Mouse (Mus musculus): ENCODE measurements at regions not wholly inside any gene's neighbourhood (a gene's known extent, or its start where the extent isn't known, plus 50 kb on each side); places are given as distances from the start of the nearest gene placed in this dataset.
A peak's percentile ranks its signal among the peaks of the same experiment; 100 is the strongest.
"Not testable (repeated sequence)": the region's sequence is repeated elsewhere in the genome, so short reads cannot be mapped to it uniquely, and the experiment has no call there.

GRCm38 (mm10) chr13:96327707-96328106 lies 60.4 kb upstream of the Poc5 start:
- no peak overlapping the region for H3K27ac ChIP-seq (replicated peaks; ENCODE audit: low read depth, low read length)
- no peak for ATAC-seq (ENCODE audit: low read depth)
- H3K4me3 ChIP-seq (ENCODE audit: low read depth, low read length) = no peak overlapping the region
- no peaks in the 10 kb centered on the region for H3K4me1 ChIP-seq (ENCODE audit: control insufficient read depth, insufficient read depth, low read length)
- H3K9ac ChIP-seq (ENCODE audit: low read depth, low read length) = no peak overlapping the region
- H3K9me3 ChIP-seq (ENCODE audit: control insufficient read depth, low read length) = no peaks in the 10 kb centered on the region
- no peak for DNase-seq (ENCODE audit: low spot score)
- H3K4me2 ChIP-seq (ENCODE audit: low read depth, low read length) = no peak overlapping the region
- H3K27me3 ChIP-seq (replicated peaks; ENCODE audit: control insufficient read depth, insufficient read depth, low read length) = no peaks in the 10 kb centered on the region
- no peaks in the 10 kb centered on the region for H3K36me3 ChIP-seq (ENCODE audit: control insufficient read depth, insufficient read depth, low read length)

- Histone ChIP-seq H3K4me2 (ENCODE audit: low read depth, low read length) (no peak overlapping the region), H3K36me3 (ENCODE audit: control insufficient read depth, insufficient read depth, low read length) (no peaks in the 10 kb centered on the region), H3K9ac (ENCODE audit: low read depth, low read length) (no peak overlapping the region), H3K9me3 (ENCODE audit: control insufficient read depth, low read length) (no peaks in the 10 kb centered on the region), H3K4me3 (ENCODE audit: low read depth, low read length) (no peak overlapping the region), H3K4me1 (ENCODE audit: control insufficient read depth, insufficient read depth, low read length) (no peaks in the 10 kb centered on the region), H3K27ac (replicated peaks; ENCODE audit: low read depth, low read length) (no peak overlapping the region), H3K27me3 (replicated peaks; ENCODE audit: control insufficient read depth, insufficient read depth, low read length) (no peaks in the 10 kb centered on the region)
- ATAC-seq (ENCODE audit: low read depth) (peak; percentile 33; the same call in 1 of the 2 replicates), DNase-seq (ENCODE audit: low spot score) (peak; percentile 9)
- 77% methylated on average over 4 of the region's 4 CpGs for WGBS
These were observed 63.5 kb upstream of the Poc5 start for GRCm38 (mm10) chr13:96324636-96325035.

GRCm38 (mm10) chr13:96317161-96317560 lies 70.9 kb upstream of the Poc5 start:
- not testable (repeated sequence) for H3K4me2 ChIP-seq (ENCODE audit: low read depth, low read length); H3K36me3 ChIP-seq (ENCODE audit: control insufficient read depth, insufficient read depth, low read length); ATAC-seq (ENCODE audit: low read depth); H3K9ac ChIP-seq (ENCODE audit: low read depth, low read length); DNase-seq (ENCODE audit: low spot score); H3K4me1 ChIP-seq (ENCODE audit: control insufficient read depth, insufficient read depth, low read length); H3K27ac ChIP-seq (replicated peaks; ENCODE audit: low read depth, low read length); H3K27me3 ChIP-seq (replicated peaks; ENCODE audit: control insufficient read depth, insufficient read depth, low read length); H3K4me3 ChIP-seq (ENCODE audit: low read depth, low read length); H3K9me3 ChIP-seq (ENCODE audit: control insufficient read depth, low read length)
- whole genome bisulfite sequencing = 83% methylated on average over 1 of the region's 1 CpGs

- ATAC-seq (ENCODE audit: low read depth) = no peak
These were observed 74.9 kb upstream of the Poc5 start for GRCm38 (mm10) chr13:96313241-96313640.

GRCm38 (mm10) chr13:96302495-96302894 lies 85.6 kb upstream of the Poc5 start:
- DNase-seq (ENCODE audit: low spot score) = no peak

More at GRCm38 (mm10) chr13:96313241-96313640, 74.9 kb upstream of the Poc5 start:
- 52% methylated on average over 3 of the region's 3 CpGs for WGBS
- no peaks in the 10 kb centered on the region for H3K4me1 ChIP-seq (ENCODE audit: control insufficient read depth, insufficient read depth, low read length)
- H3K27me3 ChIP-seq (replicated peaks; ENCODE audit: control insufficient read depth, insufficient read depth, low read length) = no peaks in the 10 kb centered on the region
- H3K27ac ChIP-seq (replicated peaks; ENCODE audit: low read depth, low read length) = no peak overlapping the region
- no peaks in the 10 kb centered on the region for H3K9me3 ChIP-seq (ENCODE audit: control insufficient read depth, low read length)
- H3K9ac ChIP-seq (ENCODE audit: low read depth, low read length) = no peak overlapping the region
- H3K4me3 ChIP-seq (ENCODE audit: low read depth, low read length) = no peak overlapping the region
- no peaks in the 10 kb centered on the region for H3K36me3 ChIP-seq (ENCODE audit: control insufficient read depth, insufficient read depth, low read length)
- no peak for DNase-seq (ENCODE audit: low spot score)
- no peak overlapping the region for H3K4me2 ChIP-seq (ENCODE audit: low read depth, low read length)

GRCm38 (mm10) chr13:96287797-96288196 lies 100.3 kb upstream of the Poc5 start:
- WGBS = 51% methylated on average over 7 of the region's 7 CpGs
- no peak overlapping the region for H3K4me2 ChIP-seq (ENCODE audit: low read depth, low read length)
- H3K4me1 ChIP-seq (ENCODE audit: control insufficient read depth, insufficient read depth, low read length) = no peaks in the 10 kb centered on the region
- no peak overlapping the region for H3K9ac ChIP-seq (ENCODE audit: low read depth, low read length)
- H3K36me3 ChIP-seq (ENCODE audit: control insufficient read depth, insufficient read depth, low read length) = no peaks in the 10 kb centered on the region
- no peaks in the 10 kb centered on the region for H3K27me3 ChIP-seq (replicated peaks; ENCODE audit: control insufficient read depth, insufficient read depth, low read length)
- ATAC-seq (ENCODE audit: low read depth) (no peak), DNase-seq (ENCODE audit: low spot score) (no peak)
- H3K27ac ChIP-seq (replicated peaks; ENCODE audit: low read depth, low read length) = no peak overlapping the region
- H3K4me3 ChIP-seq (ENCODE audit: low read depth, low read length) = no peak overlapping the region
- no peaks in the 10 kb centered on the region for H3K9me3 ChIP-seq (ENCODE audit: control insufficient read depth, low read length)

More at GRCm38 (mm10) chr13:96302495-96302894, 85.6 kb upstream of the Poc5 start:
- no peaks in the 10 kb centered on the region for H3K27me3 ChIP-seq (replicated peaks; ENCODE audit: control insufficient read depth, insufficient read depth, low read length)
- no peak overlapping the region for H3K27ac ChIP-seq (replicated peaks; ENCODE audit: low read depth, low read length)
- H3K36me3 ChIP-seq (ENCODE audit: control insufficient read depth, insufficient read depth, low read length) = no peaks in the 10 kb centered on the region
- H3K9me3 ChIP-seq (ENCODE audit: control insufficient read depth, low read length) = peaks cover 7% of the 10 kb centered on the region; the same call in 1 of the 2 replicates
- no peaks in the 10 kb centered on the region for H3K4me1 ChIP-seq (ENCODE audit: control insufficient read depth, insufficient read depth, low read length)
- no peak for ATAC-seq (ENCODE audit: low read depth)
- H3K9ac ChIP-seq (ENCODE audit: low read depth, low read length) = no peak overlapping the region
- WGBS = 92% methylated on average over 4 of the region's 4 CpGs
- H3K4me3 ChIP-seq (ENCODE audit: low read depth, low read length) = no peak overlapping the region
- H3K4me2 ChIP-seq (ENCODE audit: low read depth, low read length) = no peak overlapping the region

- no peaks in the 10 kb centered on the region for H3K4me1 ChIP-seq (ENCODE audit: control insufficient read depth, insufficient read depth, low read length)
- no peaks in the 10 kb centered on the region for H3K36me3 ChIP-seq (ENCODE audit: control insufficient read depth, insufficient read depth, low read length)
- no peaks in the 10 kb centered on the region for H3K9me3 ChIP-seq (ENCODE audit: control insufficient read depth, low read length)
- 49% methylated on average over 9 of the region's 9 CpGs for WGBS
- no peak overlapping the region for H3K27ac ChIP-seq (replicated peaks; ENCODE audit: low read depth, low read length)
- H3K27me3 ChIP-seq (replicated peaks; ENCODE audit: control insufficient read depth, insufficient read depth, low read length) = no peaks in the 10 kb centered on the region
- DNase-seq (ENCODE audit: low spot score) (peak; percentile 5), ATAC-seq (ENCODE audit: low read depth) (no peak)
- H3K4me2 ChIP-seq (ENCODE audit: low read depth, low read length) = no peak overlapping the region
- no peak overlapping the region for H3K4me3 ChIP-seq (ENCODE audit: low read depth, low read length)
- no peak overlapping the region for H3K9ac ChIP-seq (ENCODE audit: low read depth, low read length)
These were observed 118.1 kb upstream of the Poc5 start for GRCm38 (mm10) chr13:96269946-96270345.

GRCm38 (mm10) chr13:96256001-96256400 lies 123.6 kb upstream of the Sv2c start:
- Histone ChIP-seq H3K4me2 (ENCODE audit: low read depth, low read length) (no peak overlapping the region), H3K4me1 (ENCODE audit: control insufficient read depth, insufficient read depth, low read length) (no peaks in the 10 kb centered on the region), H3K27ac (replicated peaks; ENCODE audit: low read depth, low read length) (no peak overlapping the region), H3K27me3 (replicated peaks; ENCODE audit: control insufficient read depth, insufficient read depth, low read length) (no peaks in the 10 kb centered on the region), H3K36me3 (ENCODE audit: control insufficient read depth, insufficient read depth, low read length) (no peaks in the 10 kb centered on the region), H3K4me3 (ENCODE audit: low read depth, low read length) (no peak overlapping the region), H3K9ac (ENCODE audit: low read depth, low read length) (no peak overlapping the region), H3K9me3 (ENCODE audit: control insufficient read depth, low read length) (no peaks in the 10 kb centered on the region)
- DNase-seq (ENCODE audit: low spot score) = no peak
- 69% methylated on average over 2 of the region's 2 CpGs for whole genome bisulfite sequencing
- no peak for ATAC-seq (ENCODE audit: low read depth)

- DNase-seq (ENCODE audit: low spot score) = no peak
- no peak for ATAC-seq (ENCODE audit: low read depth)
- no peak overlapping the region for H3K27ac ChIP-seq (replicated peaks; ENCODE audit: low read depth, low read length)
- H3K9ac ChIP-seq (ENCODE audit: low read depth, low read length) = no peak overlapping the region
- no peaks in the 10 kb centered on the region for H3K36me3 ChIP-seq (ENCODE audit: control insufficient read depth, insufficient read depth, low read length)
- no peaks in the 10 kb centered on the region for H3K9me3 ChIP-seq (ENCODE audit: control insufficient read depth, low read length)
- no peaks in the 10 kb centered on the region for H3K4me1 ChIP-seq (ENCODE audit: control insufficient read depth, insufficient read depth, low read length)
- H3K4me3 ChIP-seq (ENCODE audit: low read depth, low read length) = no peak overlapping the region
- WGBS = 81% methylated on average over 4 of the region's 4 CpGs
- H3K4me2 ChIP-seq (ENCODE audit: low read depth, low read length) = no peak overlapping the region
- H3K27me3 ChIP-seq (replicated peaks; ENCODE audit: control insufficient read depth, insufficient read depth, low read length) = no peaks in the 10 kb centered on the region
These were observed 122.0 kb upstream of the Sv2c start for GRCm38 (mm10) chr13:96254391-96254790.
